Mouse (Mus musculus) c-Kit-positive CD71-positive TER-119-negative erythroid progenitor cells, embryonic 14.5 days (primary cell): ENCODE results near the gene Metap1.

ENCODE experiments used
- DNase-seq: peaks from one replicate; pipeline ENCODE4 v3.0.0-alpha.2; 2013; ENCODE audit warnings: low read depth

Metap1 gene

GRCm38 (mm10) chr3:138489327-138490033 lies at the start of gene Metap1:
TSS of gene Metap1 (minus strand) at chr3:138489515.
- peak; percentile 83 for DNase-seq

GRCm38 (mm10) chr3:138536031-138536430 lies 46.7 kb upstream of the Metap1 start:
- no peak for DNase-seq

GRCm38 (mm10) chr3:138532764-138533163 lies 43.4 kb upstream of the Metap1 start:
- no peak for DNase-seq

GRCm38 (mm10) chr3:138531479-138532181 lies 42.3 kb upstream of the Metap1 start:
- no peak for DNase-seq

GRCm38 (mm10) chr3:138530578-138531478 lies 41.5 kb upstream of the Metap1 start:
- DNase-seq = no peak

GRCm38 (mm10) chr3:138528265-138528664 lies 39.0 kb upstream of the Metap1 start:
- DNase-seq = no peak

- DNase-seq = no peak
Observed at GRCm38 (mm10) chr3:138527667-138528231, 38.4 kb upstream of the Metap1 start.

- peak; percentile 98 for DNase-seq
Observed at GRCm38 (mm10) chr3:138526916-138527666, 37.8 kb upstream of the Metap1 start.

- peak; percentile 44 for DNase-seq
Observed at GRCm38 (mm10) chr3:138526073-138526915, 37.0 kb upstream of the Metap1 start, which contains the start of gene Eif4e. TSS of gene Eif4e (plus strand) at chr3:138526179.

- no peak for DNase-seq
Observed at GRCm38 (mm10) chr3:138525494-138525893, 36.2 kb upstream of the Metap1 start.

- DNase-seq = no peak
Observed at GRCm38 (mm10) chr3:138523956-138524355, 34.6 kb upstream of the Metap1 start.

GRCm38 (mm10) chr3:138519218-138519617 lies 29.9 kb upstream of the Metap1 start:
- no peak for DNase-seq

GRCm38 (mm10) chr3:138517881-138518280 lies 28.6 kb upstream of the Metap1 start:
- DNase-seq = no peak

- DNase-seq = no peak
Observed at GRCm38 (mm10) chr3:138515656-138516370, 26.5 kb upstream of the Metap1 start.

- DNase-seq = no peak
Observed at GRCm38 (mm10) chr3:138514749-138515148, 25.4 kb upstream of the Metap1 start.

GRCm38 (mm10) chr3:138513243-138513642 lies 23.9 kb upstream of the Metap1 start:
- DNase-seq = no peak

- DNase-seq = no peak
Observed at GRCm38 (mm10) chr3:138510471-138510870, 21.2 kb upstream of the Metap1 start.

GRCm38 (mm10) chr3:138509581-138509980 lies 20.3 kb upstream of the Metap1 start:
- no peak for DNase-seq

- no peak for DNase-seq
Observed at GRCm38 (mm10) chr3:138506749-138507148, 17.4 kb upstream of the Metap1 start.

- no peak for DNase-seq
Observed at GRCm38 (mm10) chr3:138503754-138504153, 14.4 kb upstream of the Metap1 start.
